Mouse (Mus musculus) CH12.LX (cell line): Measurements from ENCODE around the gene Tbc1d2. TPM values are rescaled to one million over a fixed set of nuclear protein-coding genes. Genes with fewer than 3 reads are reported as not detected.

Experiments used
- DNase-seq: peaks from one replicate; pipeline ENCODE4 v3.0.0-alpha.2; 2013; ENCODE audit errors: extremely low read depth
- H3K27ac ChIP-seq: 2 replicates; pipeline ENCODE4 v1.5.1; 2012; ENCODE audit warnings: low read depth, mild to moderate bottlenecking, control low read depth, moderate library complexity; ENCODE audit not compliant: insufficient read depth
- H3K27me3 ChIP-seq: replicated peaks from 2 replicates; pipeline ENCODE3; 2012; ENCODE audit warnings: inconsistent platforms
- H3K36me3 ChIP-seq, 2 experiments: replicated peaks in 1 of 2; 2 replicates each; pipeline versions ENCODE3 to v1.6.1; 2012; ENCODE audit warnings: inconsistent platforms in 1 of 2, low read length in 1 of 2, mild to moderate bottlenecking in 1 of 2, mixed read lengths in 1 of 2, moderate library complexity in 1 of 2; ENCODE audit not compliant: control insufficient read depth in 1 of 2, insufficient read depth in 1 of 2
- H3K4me1 ChIP-seq, 2 experiments: 2 replicates each; pipeline ENCODE4 v1.6.1; 2012; ENCODE audit warnings: inconsistent platforms in 1 of 2, moderate library complexity in 1 of 2; ENCODE audit not compliant: insufficient read depth in 2 of 2, control insufficient read depth in 1 of 2
- H3K4me2 ChIP-seq: 2 replicates; pipeline ENCODE4 v1.6.1; 2012; ENCODE audit warnings: low read depth, mild to moderate bottlenecking, control low read depth; ENCODE audit not compliant: poor library complexity, insufficient read depth, severe bottlenecking
- H3K4me3 ChIP-seq, 3 experiments: fragments of 150-350 bp in 1 of 3; sonication (generic) in 1 of 3; replicated peaks in 1 of 3; 2 replicates each; pipeline versions ENCODE3 to v1.5.1; 2011 to 2012; ENCODE audit warnings: low read depth in 2 of 3, low read length in 2 of 3, mild to moderate bottlenecking in 2 of 3, moderate library complexity in 2 of 3, control low read depth in 1 of 3, improper control_type of control experiment in 1 of 3, inconsistent platforms in 1 of 3, mixed read lengths in 1 of 3; ENCODE audit not compliant: poor library complexity in 1 of 3
- H3K79me2 ChIP-seq: replicated peaks from 2 replicates; pipeline ENCODE4 v1.6.1; 2012; ENCODE audit warnings: mild to moderate bottlenecking, moderate library complexity; ENCODE audit not compliant: control insufficient read depth, poor library complexity, insufficient read depth, severe bottlenecking; ENCODE audit errors: extremely low read depth
- H3K9ac ChIP-seq: 2 replicates; pipeline ENCODE4 v1.6.1; 2012; ENCODE audit warnings: low read depth, mild to moderate bottlenecking, control low read depth, moderate library complexity; ENCODE audit not compliant: insufficient read depth
- H3K9me3 ChIP-seq: replicated peaks from 2 replicates; pipeline ENCODE3; 2012; ENCODE audit warnings: low read length, inconsistent platforms, mixed read lengths
- BHLHE40 ChIP-seq: IDR thresholded peaks from 2 replicates; pipeline ENCODE4 v1.6.1; 2011; ENCODE audit warnings: mild to moderate bottlenecking, low read depth, low read length, improper control_type of control experiment
- CHD1 ChIP-seq: IDR thresholded peaks from 2 replicates; pipeline ENCODE4 v1.6.1; 2012; ENCODE audit warnings: low read depth, low read length, improper control_type of control experiment, inconsistent platforms
- CHD2 ChIP-seq: IDR thresholded peaks from 2 replicates; pipeline ENCODE4 v1.6.1; 2011; ENCODE audit warnings: low read length, improper control_type of control experiment
- E2F4 ChIP-seq: IDR thresholded peaks from 2 replicates; pipeline ENCODE4 v1.6.1; 2011; ENCODE audit warnings: low read depth, low read length, improper control_type of control experiment; ENCODE audit not compliant: insufficient replicate concordance
- ELF1 ChIP-seq: IDR thresholded peaks from 2 replicates; pipeline ENCODE4 v1.6.1; 2014; ENCODE audit warnings: low read depth, mild to moderate bottlenecking, inconsistent platforms, low read length, improper control_type of control experiment
- EP300 ChIP-seq: IDR thresholded peaks from 2 replicates; pipeline ENCODE4 v1.6.1; 2011; ENCODE audit warnings: low read length, improper control_type of control experiment
- ETS1 ChIP-seq: conservative IDR thresholded peaks from 2 replicates; pipeline ENCODE4 v1.6.1; 2012; ENCODE audit warnings: low read depth, mild to moderate bottlenecking, inconsistent platforms, low read length, improper control_type of control experiment, moderate library complexity
- HCFC1 ChIP-seq: IDR thresholded peaks from 2 replicates; pipeline ENCODE4 v1.6.1; 2012; ENCODE audit warnings: low read depth, mild to moderate bottlenecking, inconsistent platforms, low read length, improper control_type of control experiment
- IRF4 ChIP-seq: IDR thresholded peaks from 2 replicates; pipeline ENCODE4 v1.6.1; 2014; ENCODE audit warnings: low read depth, mild to moderate bottlenecking, inconsistent platforms, low read length, improper control_type of control experiment
- KAT2A ChIP-seq: IDR thresholded peaks from 2 replicates; pipeline ENCODE4 v1.6.1; 2012; ENCODE audit warnings: low read length, improper control_type of control experiment, inconsistent platforms; ENCODE audit not compliant: insufficient replicate concordance
- MAFK ChIP-seq: IDR thresholded peaks from 2 replicates; pipeline ENCODE4 v1.6.1; 2011; ENCODE audit warnings: low read length, improper control_type of control experiment; ENCODE audit not compliant: insufficient replicate concordance
- MAX ChIP-seq: IDR thresholded peaks from 2 replicates; pipeline ENCODE4 v1.6.1; 2011; ENCODE audit warnings: low read length, improper control_type of control experiment
- MAZ ChIP-seq: IDR thresholded peaks from 2 replicates; pipeline ENCODE4 v1.6.1; 2012; ENCODE audit warnings: low read depth, mild to moderate bottlenecking, inconsistent platforms, low read length, improper control_type of control experiment, moderate library complexity
- MEF2A ChIP-seq: IDR thresholded peaks from 2 replicates; pipeline ENCODE4 v1.6.1; 2014; ENCODE audit warnings: low read depth, mild to moderate bottlenecking, inconsistent platforms, low read length, improper control_type of control experiment, borderline replicate concordance
- MXI1 ChIP-seq: IDR thresholded peaks from 2 replicates; pipeline ENCODE4 v1.6.1; 2011; ENCODE audit warnings: mild to moderate bottlenecking, low read depth, low read length, improper control_type of control experiment
- MYC ChIP-seq: IDR thresholded peaks from 2 replicates; pipeline ENCODE4 v1.6.1; 2011; ENCODE audit warnings: low read depth, mild to moderate bottlenecking, improper control_type of control experiment, low read length
- NELFE ChIP-seq: IDR thresholded peaks from 2 replicates; pipeline ENCODE4 v1.6.1; 2011; ENCODE audit warnings: low read depth, low read length, improper control_type of control experiment
- NRF1 ChIP-seq: IDR thresholded peaks from 2 replicates; pipeline ENCODE4 v1.6.1; 2014; ENCODE audit warnings: low read depth, mild to moderate bottlenecking, inconsistent platforms, low read length, improper control_type of control experiment, moderate library complexity
- POLR2A ChIP-seq: IDR thresholded peaks from 2 replicates; pipeline ENCODE4 v1.6.1; 2011; ENCODE audit warnings: low read depth, mild to moderate bottlenecking, improper control_type of control experiment, low read length
- POLR2AphosphoS2 ChIP-seq: IDR thresholded peaks from 2 replicates; pipeline ENCODE4 v1.6.1; 2011; ENCODE audit warnings: low read depth, low read length, improper control_type of control experiment
- RCOR1 ChIP-seq: conservative IDR thresholded peaks from 2 replicates; pipeline ENCODE4 v1.6.1; 2012; ENCODE audit warnings: low read depth, mild to moderate bottlenecking, inconsistent platforms, low read length, improper control_type of control experiment
- SIN3A ChIP-seq: IDR thresholded peaks from 2 replicates; pipeline ENCODE4 v1.6.1; 2012; ENCODE audit warnings: low read length, improper control_type of control experiment, inconsistent platforms
- SMC3 ChIP-seq: IDR thresholded peaks from 2 replicates; pipeline ENCODE4 v1.6.1; 2011; ENCODE audit warnings: low read depth, low read length, improper control_type of control experiment
- TBP ChIP-seq: conservative IDR thresholded peaks from 2 replicates; pipeline ENCODE4 v1.6.1; 2011; ENCODE audit warnings: low read depth, low read length, improper control_type of control experiment
- TCF12 ChIP-seq: IDR thresholded peaks from 2 replicates; pipeline ENCODE4 v1.6.1; 2014; ENCODE audit warnings: low read depth, mild to moderate bottlenecking, inconsistent platforms, low read length, improper control_type of control experiment
- UBTF ChIP-seq: IDR thresholded peaks from 2 replicates; pipeline ENCODE4 v1.6.1; 2012; ENCODE audit warnings: low read depth, mild to moderate bottlenecking, inconsistent platforms, low read length, improper control_type of control experiment, moderate library complexity
- USF1 ChIP-seq: IDR thresholded peaks from 2 replicates; pipeline ENCODE4 v1.6.1; 2014; ENCODE audit warnings: low read depth, mild to moderate bottlenecking, inconsistent platforms, low read length, improper control_type of control experiment
- USF2 ChIP-seq: conservative IDR thresholded peaks from 2 replicates; pipeline ENCODE4 v1.6.1; 2011; ENCODE audit warnings: low read depth, low read length, improper control_type of control experiment
- ZC3H11A ChIP-seq: IDR thresholded peaks from 2 replicates; pipeline ENCODE4 v1.6.1; 2012; ENCODE audit warnings: low read depth, mild to moderate bottlenecking, inconsistent platforms, low read length, improper control_type of control experiment
- ZKSCAN1 ChIP-seq: IDR thresholded peaks from 2 replicates; pipeline ENCODE4 v1.6.1; 2012; ENCODE audit warnings: low read depth, inconsistent platforms, low read length, improper control_type of control experiment, borderline replicate concordance
- ZMIZ1 ChIP-seq: IDR thresholded peaks from 2 replicates; pipeline ENCODE4 v1.6.1; 2012; ENCODE audit warnings: low read depth, mild to moderate bottlenecking, inconsistent platforms, low read length, improper control_type of control experiment
- dilution Hi-C: fragments of 300-500 bp; cut with MboI; formaldehyde crosslinking; loops from 2 replicates; pipeline ENCODE4 v1.14.3; 2020; ENCODE audit warnings: low sequenced_read_pairs; ENCODE audit not compliant: extremely low pct_unique_long_range_greater_than_20kb, extremely low pct_ligation_motif_present
- in situ Hi-C: fragments of 300-500 bp; cut with MboI; formaldehyde crosslinking; loops from 3 replicates; pipeline ENCODE4 v1.14.3; 2019; ENCODE audit warnings: low sequenced_read_pairs, low pct_ligation_motif_present, low pct_unique_long_range_greater_than_20kb, mixed read lengths
- polyA plus RNA-seq: library from polyadenylated mRNA; unstranded; fragments of >175 nt; gene quantifications from 2 replicates; pipeline ENCODE4 v1.2.1, GENCODE M21; 2012; ENCODE audit warnings: low read depth; ENCODE audit not compliant: insufficient read length
- total RNA-seq, 2 experiments: library from RNA; depleted of rRNA; stranded (reverse); fragments of 300-350 nt in 1 of 2; fragments of >200 nt in 1 of 2; gene quantifications; 2 replicates each; pipeline ENCODE4 v1.2.3; 2012 to 2014

Gene Tbc1d2
- total and polyA plus RNA-seq, 3 experiments = 0.12 to 1.1 (median 0.29) TPM

GRCm38 (mm10) chr4:46574024-46574753 is 75.8 kb downstream of the Tbc1d2 start:
- in situ Hi-C loops = no loop called here

GRCm38 (mm10) chr4:46572616-46573015 is 77.4 kb downstream of the Tbc1d2 start:
- no peak overlapping the region; the same call in 1 of the 2 replicates for H3K9ac ChIP-seq
- H3K79me2 ChIP-seq = peaks cover 59% of the 10 kb centered on the region
- peak overlapping the region; percentile 38 for H3K27ac ChIP-seq
- no peaks in the 10 kb centered on the region for H3K27me3 ChIP-seq
- H3K4me1 ChIP-seq = peaks cover 39 to 50% of the 10 kb centered on the region in 2 experiments
- H3K4me3 ChIP-seq = no peak overlapping the region
- no peak for DNase-seq
- dilution Hi-C loops = no loop called here
- TF ChIP-seq USF2 = no peak
- no peak for TF ChIP-seq BHLHE40
- no peak for TF ChIP-seq ETS1
- no peak for TF ChIP-seq NELFE
- TF ChIP-seq TBP = no peak
- TF ChIP-seq POLR2A = no peak
- TF ChIP-seq MAFK = no peak
- TF ChIP-seq SMC3 = no peak
- TF ChIP-seq EP300 = no peak
- TF ChIP-seq ZMIZ1 = no peak
- TF ChIP-seq CHD1 = no peak
- TF ChIP-seq MEF2A = no peak
- no peak for TF ChIP-seq ELF1
- no peak overlapping the region for H3K4me2 ChIP-seq
- peaks cover 5% of the 10 kb centered on the region for H3K9me3 ChIP-seq
- in situ Hi-C loops = no loop called here
- H3K36me3 ChIP-seq = peaks cover 27 to 30% of the 10 kb centered on the region in 2 experiments

More at GRCm38 (mm10) chr4:46574024-46574753, 75.8 kb downstream of the Tbc1d2 start:
- H3K36me3 ChIP-seq = peaks cover 18 to 20% of the 10 kb centered on the region in 2 experiments
- H3K27me3 ChIP-seq = no peaks in the 10 kb centered on the region
- H3K27ac ChIP-seq = peak overlapping the region; percentile 99
- peaks cover 28 to 45% of the 10 kb centered on the region in 2 experiments for H3K4me1 ChIP-seq
- H3K4me2 ChIP-seq = peak overlapping the region; percentile 98
- dilution Hi-C loops = no loop called here
- DNase-seq = peak; percentile 67
- H3K9ac ChIP-seq = peak overlapping the region; percentile 71
- peak overlapping the region; percentile 7 to 29 (median 15) for H3K4me3 ChIP-seq
- TF ChIP-seq POLR2AphosphoS2 (no peak), RCOR1 (no peak), KAT2A (no peak), E2F4 (no peak), ZC3H11A (no peak), MYC (no peak), HCFC1 (no peak), NELFE (no peak), UBTF (peak; percentile 97), EP300 (no peak; the same call in 1 of the 2 replicates), ELF1 (no peak; the same call in 1 of the 2 replicates), POLR2A (peak; percentile 47), NRF1 (no peak), IRF4 (0 out of 2 replicates have a peak, but pooled peaks have one; percentile 16), USF1 (no peak), ZKSCAN1 (no peak), MEF2A (no peak), CHD2 (no peak), TBP (peak; percentile 90), ETS1 (peak; percentile 30; the same call in 1 of the 2 replicates), MAZ (no peak), ZMIZ1 (peak; percentile 14; the same call in 1 of the 2 replicates), CHD1 (no peak), MAX (no peak; the same call in 1 of the 2 replicates), TCF12 (peak; percentile 83; the same call in 1 of the 2 replicates), SIN3A (peak; percentile 68), MXI1 (peak; percentile 64), BHLHE40 (0 out of 2 replicates have a peak, but pooled peaks have one; percentile 5)
- peaks cover 58% of the 10 kb centered on the region for H3K79me2 ChIP-seq
- peaks cover 5% of the 10 kb centered on the region for H3K9me3 ChIP-seq
